Mouse (Mus musculus): ENCODE measurements around the gene 2410137M14Rik.
A peak's percentile ranks its signal among the peaks of the same experiment; 100 is the strongest.

The 2410137M14Rik gene

DNA sequence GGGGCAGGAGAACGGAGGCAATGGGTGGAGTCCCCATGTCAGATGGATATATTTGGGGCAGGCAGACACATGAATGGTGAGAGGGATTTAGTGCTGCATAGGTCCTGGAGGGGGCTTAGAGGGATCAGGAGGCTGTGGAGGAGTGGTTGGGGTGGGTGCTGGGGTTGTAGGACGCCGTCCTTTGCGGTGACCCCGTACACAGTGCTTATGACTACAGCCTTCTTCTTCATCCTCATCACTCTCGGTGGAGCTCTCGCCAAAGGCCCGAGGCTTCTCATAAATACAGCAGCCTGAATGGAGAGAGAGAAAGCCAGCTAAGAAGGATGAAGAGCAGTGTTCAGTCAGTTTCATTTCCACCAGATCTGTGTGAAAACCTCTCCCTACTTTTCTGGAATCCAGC, 31.8 kb downstream of the 2410137M14Rik start:
- DNase-seq (ENCODE audit: low read depth, low spot score), result no peak

DNA sequence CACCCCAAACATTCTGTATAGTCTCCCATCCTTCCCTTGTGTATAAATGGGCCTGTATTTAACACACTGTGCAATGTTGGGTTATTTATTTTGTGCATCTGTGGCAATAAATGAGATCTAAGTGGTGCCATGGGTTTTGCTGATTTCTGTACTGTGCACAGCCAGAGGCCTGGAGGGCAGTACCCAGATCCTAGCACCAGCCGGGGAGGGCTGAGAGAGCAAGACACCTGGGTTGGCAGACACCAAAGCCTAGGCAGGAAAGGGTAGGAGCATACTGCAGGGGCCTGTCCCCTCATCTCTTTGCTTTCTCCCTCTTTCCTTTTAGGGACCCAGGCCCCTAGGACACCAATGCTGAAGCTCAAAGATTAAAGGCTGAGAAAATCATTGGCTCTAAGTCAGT, 32.8 kb downstream of the 2410137M14Rik start:
- DNase-seq (ENCODE audit: low read depth, low spot score), result no peak

DNA sequence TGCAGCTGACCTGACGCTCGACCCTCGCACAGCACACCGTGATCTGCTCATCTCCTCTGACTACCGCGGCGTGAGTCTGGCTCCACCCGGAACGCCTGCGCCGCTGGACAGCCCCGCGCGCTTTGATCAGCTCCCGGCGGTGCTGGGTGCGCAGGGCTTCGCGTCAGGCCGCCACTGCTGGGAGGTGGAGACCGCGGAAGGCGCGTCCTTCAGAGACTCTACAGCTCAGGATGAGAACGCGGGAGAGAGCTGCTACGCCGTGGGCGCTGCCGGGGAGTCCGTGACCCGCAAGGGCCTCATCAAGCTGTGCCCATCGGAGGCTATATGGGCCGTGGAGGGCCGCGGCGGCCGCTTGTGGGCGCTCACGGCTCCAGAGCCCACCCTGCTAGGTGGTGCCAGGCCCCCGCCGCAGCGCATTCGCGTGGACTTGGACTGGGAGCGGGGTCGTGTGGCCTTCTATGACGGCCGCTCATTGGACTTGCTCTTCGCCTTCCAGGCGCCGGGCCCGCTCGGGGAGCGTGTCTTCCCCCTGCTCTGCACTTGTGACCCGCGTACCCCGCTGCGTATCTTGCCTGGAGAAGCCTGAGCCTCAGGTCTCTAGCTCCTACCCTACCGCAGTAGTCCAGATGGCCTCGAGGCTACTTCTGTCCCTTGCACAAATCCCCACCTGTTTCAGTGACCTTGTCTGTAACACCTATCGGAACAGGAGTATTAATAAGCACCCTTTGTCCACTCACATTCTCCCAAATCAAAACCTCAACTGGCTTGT, 33.8 kb downstream of the 2410137M14Rik start:
- DNase-seq (ENCODE audit: low read depth, low spot score), result no peak

DNA sequence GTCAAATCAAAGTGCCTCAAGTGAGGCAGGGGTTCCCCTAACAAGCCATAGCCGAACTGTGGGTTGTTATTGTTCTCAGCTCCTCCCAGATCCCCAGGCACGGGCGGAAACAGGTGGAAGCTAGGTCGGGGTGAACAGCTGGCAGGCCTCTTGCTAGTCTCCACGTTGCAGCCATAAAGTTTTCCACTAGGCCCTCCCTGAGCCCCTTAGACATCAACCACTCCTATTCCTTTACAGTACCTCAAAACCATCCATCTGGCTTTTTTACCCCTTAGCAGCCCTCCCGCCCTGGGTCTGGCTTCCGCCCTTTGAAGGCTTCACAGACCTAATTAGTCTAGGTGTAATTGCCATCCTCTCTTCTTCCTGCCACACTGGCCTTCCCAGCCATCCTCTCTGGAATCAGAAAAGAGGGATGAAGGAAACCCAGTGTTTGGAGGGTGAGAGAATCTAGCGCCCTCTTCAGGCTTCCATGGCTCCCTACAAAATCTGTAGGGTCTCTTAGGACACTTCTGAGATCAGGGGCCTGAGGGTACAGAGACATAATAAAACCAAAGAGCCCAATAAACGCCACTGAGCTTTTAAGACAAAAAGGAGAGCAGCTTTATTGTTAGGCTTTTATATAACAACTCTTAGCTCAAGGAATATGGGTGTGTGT, 36.8 kb downstream of the 2410137M14Rik start:
- no peak for DNase-seq (ENCODE audit: low read depth, low spot score)

DNA sequence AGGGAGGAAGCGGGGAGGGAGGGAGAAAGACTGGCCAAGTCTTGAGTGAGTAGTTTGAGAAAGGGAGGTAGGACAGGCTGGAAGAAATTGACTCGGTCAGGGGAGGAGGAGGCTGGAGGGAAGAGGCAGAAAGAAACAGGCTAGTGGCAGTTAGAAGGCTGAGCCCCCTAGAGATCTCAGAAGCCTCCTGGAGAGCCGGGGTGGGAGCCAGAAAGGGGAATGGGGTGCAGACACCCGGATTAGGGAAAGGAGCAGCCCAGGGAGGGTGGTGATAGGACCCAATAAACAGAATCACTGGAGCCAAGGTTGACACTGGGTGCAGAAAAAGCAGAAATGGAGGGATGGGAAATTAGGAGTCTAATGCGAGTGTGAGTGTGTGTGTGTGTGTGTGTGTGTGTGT, 37.3 kb downstream of the 2410137M14Rik start:
- no peak for DNase-seq (ENCODE audit: low read depth, low spot score)

DNA sequence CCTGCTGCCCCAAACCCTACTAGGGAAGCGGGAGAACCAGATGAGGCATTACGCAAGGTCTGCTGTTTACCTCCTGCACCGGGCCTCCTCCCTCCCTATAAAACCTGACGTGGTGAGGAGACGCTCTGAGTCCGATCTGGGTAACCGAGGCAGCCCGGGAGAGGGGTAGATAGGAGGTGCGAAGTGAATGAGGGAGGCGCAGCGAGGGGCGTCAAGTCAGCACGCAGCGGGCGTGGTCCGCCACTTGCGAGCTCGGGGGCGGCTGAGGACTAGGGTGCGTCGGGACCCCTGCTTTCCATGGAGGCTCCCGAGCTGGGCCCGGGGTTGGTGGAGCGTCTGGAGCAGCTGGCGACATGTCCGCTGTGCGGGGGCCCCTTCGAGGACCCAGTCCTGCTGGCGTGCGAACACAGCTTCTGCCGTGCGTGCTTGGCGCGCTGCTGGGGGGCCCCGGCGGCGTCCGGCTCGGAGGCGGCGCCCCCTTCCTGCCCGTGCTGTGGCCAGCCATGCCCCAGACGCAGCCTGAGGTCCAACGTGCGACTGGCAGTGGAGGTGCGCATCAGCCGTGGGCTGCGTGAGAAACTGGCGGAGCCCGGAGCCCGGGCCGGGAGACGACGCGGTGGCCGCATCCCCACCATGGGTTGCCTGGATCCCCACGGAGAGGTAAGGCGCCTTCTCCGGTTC, 38.1 kb downstream of the 2410137M14Rik start, which contains the start of gene Rnf39:
TSS of gene Rnf39 (plus strand) at position 128 of the 681 bp plus-strand sequence.
- DNase-seq (ENCODE audit: low read depth, low spot score), result no peak

DNA sequence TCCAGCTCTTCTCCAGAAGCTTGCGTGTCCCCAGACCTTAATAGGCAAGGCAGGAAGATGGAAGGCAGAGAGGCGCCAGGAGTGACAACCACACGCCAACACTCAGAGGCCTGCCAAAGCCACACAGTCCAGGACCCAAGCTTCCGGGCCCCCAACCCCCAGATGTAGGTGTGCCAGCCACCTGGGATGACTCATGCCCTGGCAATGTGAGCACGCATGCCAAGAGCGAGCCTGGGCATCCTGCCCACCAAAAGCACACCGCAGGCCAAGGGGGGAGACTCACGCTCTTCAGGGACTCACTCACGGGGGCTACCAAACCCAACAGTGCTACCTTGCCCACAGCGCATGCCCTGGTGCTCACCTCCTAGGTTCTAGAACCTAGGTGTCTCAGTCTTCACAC, 38.6 kb downstream of the 2410137M14Rik start:
- no peak for DNase-seq (ENCODE audit: low read depth, low spot score)

DNA sequence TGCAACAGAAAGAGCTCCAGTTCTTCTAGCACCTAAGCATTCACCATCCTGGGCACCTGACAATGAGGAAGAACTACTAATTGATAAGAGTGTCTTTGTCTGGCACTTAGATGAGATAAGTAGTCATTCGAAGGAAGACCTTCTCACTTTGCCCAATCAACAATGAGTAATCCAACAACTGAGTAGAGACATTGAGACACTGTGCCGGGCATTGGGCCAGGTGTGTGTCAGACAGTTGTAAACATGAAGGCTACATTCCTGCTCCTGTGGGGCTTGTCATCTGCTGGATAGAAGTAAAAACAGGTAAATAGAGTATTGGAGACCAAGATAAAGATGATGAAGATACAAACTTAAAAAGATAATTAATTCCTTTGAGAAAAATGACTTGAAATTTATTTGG, 43.0 kb downstream of the 2410137M14Rik start:
- DNase-seq (ENCODE audit: low read depth, low spot score), result peak; percentile 76

DNA sequence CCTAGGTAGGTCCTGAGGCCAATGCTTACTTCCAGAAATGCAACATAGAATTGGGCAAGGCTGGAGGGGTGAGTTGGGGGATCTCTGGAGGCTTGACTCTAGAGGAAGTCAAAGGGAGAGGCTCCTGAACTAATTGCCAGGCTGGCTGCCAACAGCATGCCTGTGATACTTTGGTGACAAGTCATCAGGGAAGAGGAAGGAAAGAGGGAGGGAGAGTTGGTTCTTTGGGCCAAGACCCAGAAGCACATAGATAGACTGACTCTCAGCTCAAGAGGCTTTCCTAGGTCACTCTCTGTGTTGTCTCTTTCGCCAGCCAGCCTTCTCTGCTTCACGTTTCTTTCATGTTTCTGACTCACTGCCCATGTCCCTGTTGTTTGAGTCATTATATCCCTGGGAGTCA, 49.2 kb downstream of the 2410137M14Rik start:
- peak; percentile 95 for DNase-seq (ENCODE audit: low read depth, low spot score)

DNA sequence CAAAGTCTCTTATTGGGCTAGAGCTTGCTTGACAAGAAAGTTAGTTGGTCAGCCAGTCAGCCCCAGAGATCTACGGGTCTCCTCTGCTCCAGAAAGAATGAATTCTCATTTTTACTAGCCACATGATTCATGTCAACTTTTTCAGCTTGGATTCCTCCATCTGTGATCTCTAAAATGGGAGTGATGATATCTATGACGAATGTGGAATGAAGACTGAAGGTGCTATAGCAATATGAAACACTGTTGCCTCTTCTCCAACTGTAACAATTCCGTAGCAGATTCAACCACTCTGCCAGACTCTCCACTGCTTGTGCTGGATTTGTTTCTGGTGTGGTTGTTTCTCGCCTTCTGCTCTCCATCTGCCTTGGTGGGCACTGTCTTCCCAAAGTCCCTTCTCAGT, 49.9 kb downstream of the 2410137M14Rik start:
- DNase-seq (ENCODE audit: low read depth, low spot score), result peak; percentile 42

DNA sequence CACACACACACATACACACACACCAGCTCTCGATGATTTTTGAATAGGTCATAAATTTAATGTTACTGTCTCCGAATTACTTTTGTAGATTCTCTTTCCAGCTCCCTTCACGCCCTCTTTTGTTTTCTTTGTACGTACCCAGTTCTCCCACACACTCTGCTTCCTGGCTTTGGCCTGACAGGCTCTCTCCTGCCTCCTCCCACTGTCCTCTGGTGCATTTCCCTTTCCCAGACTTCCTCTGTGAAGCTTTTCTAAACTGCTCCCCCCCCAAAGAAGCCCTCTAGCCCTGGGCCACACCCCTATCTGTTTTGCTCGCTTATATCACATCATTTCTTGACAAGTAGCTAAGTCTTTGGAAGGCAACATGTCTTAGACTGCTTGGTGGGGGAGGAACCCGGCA, 50.8 kb downstream of the 2410137M14Rik start:
- no peak for DNase-seq (ENCODE audit: low read depth, low spot score)

DNA sequence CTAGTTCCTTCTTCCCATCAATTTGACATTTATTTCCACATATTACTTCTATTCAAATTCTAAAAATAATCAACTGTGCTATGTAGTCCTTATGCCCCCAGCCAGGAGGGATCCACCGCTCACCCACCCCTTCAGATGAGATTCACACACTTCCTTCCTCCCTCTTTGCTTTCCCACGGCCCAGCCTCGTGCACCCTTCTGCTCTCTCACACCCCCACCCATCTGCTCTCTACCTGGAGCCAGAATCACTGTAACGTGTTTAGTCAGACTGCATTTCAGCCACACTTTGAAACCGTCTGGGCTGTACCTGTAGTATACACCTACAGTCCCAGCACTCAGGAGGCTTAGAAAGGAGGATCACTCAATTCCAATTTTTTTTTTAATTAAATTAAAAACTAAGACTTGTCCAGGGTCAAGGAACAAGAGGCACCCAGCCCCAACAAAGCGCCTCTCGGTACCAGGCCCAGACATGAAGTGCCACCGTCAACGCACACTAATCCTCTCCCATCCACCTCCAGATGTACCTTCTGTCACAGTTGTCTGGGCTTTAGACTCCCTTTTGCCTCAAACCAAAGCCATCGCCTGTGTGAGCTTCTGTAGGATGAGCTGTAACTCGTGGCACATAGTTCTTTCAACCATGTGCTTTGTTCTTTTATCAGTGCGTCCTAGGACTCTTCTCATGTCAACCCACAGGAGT, 51.7 kb downstream of the 2410137M14Rik start:
- DNase-seq (ENCODE audit: low read depth, low spot score), result no peak
